Comparison of ENCODE assay signal across 9 mouse cellular contexts in the genomic region with DNA sequence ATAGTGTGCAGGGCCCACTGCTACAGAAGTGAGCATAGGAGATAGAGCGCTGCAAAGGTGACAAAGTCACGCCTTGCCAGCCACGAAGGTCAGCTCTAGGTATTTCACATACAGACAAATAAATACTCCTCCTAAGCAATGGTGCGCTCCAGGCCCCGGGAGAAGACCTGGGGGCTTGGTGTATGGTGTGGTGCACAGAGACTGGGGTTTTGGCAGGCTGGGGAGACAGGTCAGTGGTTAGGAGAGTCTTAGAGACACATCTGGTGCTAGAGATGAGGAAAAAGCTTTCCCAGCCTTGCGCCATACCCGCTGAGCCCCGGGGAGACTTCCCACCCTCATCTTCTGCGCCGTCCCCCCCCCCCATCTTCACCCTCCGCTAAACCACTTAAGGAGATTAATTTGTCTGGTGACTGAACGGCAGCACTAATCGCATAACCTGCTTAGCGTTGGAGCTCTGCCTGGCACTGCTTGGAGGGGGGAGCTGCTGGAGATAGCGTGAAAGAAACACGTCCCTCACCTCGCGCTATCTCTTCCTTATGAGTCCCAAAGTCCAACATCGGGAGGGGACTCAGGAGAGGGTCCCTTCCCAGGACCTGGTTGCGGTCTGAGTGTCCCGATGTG. TPM values are rescaled to one million over a fixed set of nuclear protein-coding genes. Genes with fewer than 3 reads are reported as not detected.
DNase-seq lines count a peak whose midpoint lies in the region; ATAC-seq lines count a peak whose summit lies in the region.
"Had no signal": no experiment of that assay in that cellular context is flagged by ENCODE, and none has a peak within 500 bp of the region (broad histone marks: within the 10 kb centered on the region; RNA-seq: fewer than 3 reads in every experiment).

No protein-coding gene starts in this region.

- H3K27me3 ChIP-seq in heart, embryonic 10.5 days (ENCODE audit: insufficient read depth, poor library complexity, severe bottlenecking), result peaks cover 5% of the 10 kb centered on the region; the same call in 1 of the 2 replicates
- peaks cover 18% of the 10 kb centered on the region for H3K27me3 ChIP-seq in embryonic facial prominence, embryonic 10.5 days (replicated peaks; ENCODE audit: low read depth, poor library complexity, severe bottlenecking)
- H3K27me3 ChIP-seq in hindbrain, embryonic 10.5 days (ENCODE audit: insufficient read depth, poor library complexity, severe bottlenecking), result peaks cover 11% of the 10 kb centered on the region
- no peaks in the 10 kb centered on the region for H3K27me3 ChIP-seq in midbrain, embryonic 15.5 days (replicated peaks)

- H3K36me3 ChIP-seq in heart, embryonic 10.5 days, result peaks cover 6% of the 10 kb centered on the region
- peaks cover 34% of the 10 kb centered on the region for H3K36me3 ChIP-seq in embryonic facial prominence, embryonic 10.5 days (replicated peaks)
- H3K36me3 ChIP-seq in hindbrain, embryonic 10.5 days, result peaks cover 44% of the 10 kb centered on the region
- no peaks in the 10 kb centered on the region for H3K36me3 ChIP-seq in midbrain, embryonic 15.5 days (replicated peaks)

- peak overlapping the region; percentile 32; the same call in 1 of the 2 replicates for H3K27ac ChIP-seq in heart, embryonic 10.5 days
- H3K27ac ChIP-seq in embryonic facial prominence, embryonic 10.5 days (replicated peaks), result peak overlapping the region; percentile 30
- peak overlapping the region; percentile 66 for H3K27ac ChIP-seq in hindbrain, embryonic 10.5 days
- H3K27ac ChIP-seq in midbrain, embryonic 15.5 days, result peak overlapping the region; percentile 58
- H3K27ac ChIP-seq: liver, embryonic 12.5 days had no signal

- H3K4me1 ChIP-seq in heart, embryonic 10.5 days, result peaks cover 48% of the 10 kb centered on the region
- H3K4me1 ChIP-seq in embryonic facial prominence, embryonic 10.5 days, result peaks cover 53% of the 10 kb centered on the region
- peaks cover 50% of the 10 kb centered on the region for H3K4me1 ChIP-seq in hindbrain, embryonic 10.5 days (replicated peaks)
- peaks cover 33% of the 10 kb centered on the region for H3K4me1 ChIP-seq in midbrain, embryonic 15.5 days

- ATAC-seq in midbrain, embryonic 15.5 days (replicated peaks), result peak; percentile 76
- ATAC-seq: liver, embryonic 12.5 days had no signal

- DNase-seq in heart, embryonic 10.5 days (ENCODE audit: low spot score), result no peak
- no peak for DNase-seq in heart, postnatal 36 days
- peak; percentile 16 for DNase-seq in embryonic facial prominence, embryonic 10.5 days (ENCODE audit: low spot score)
- DNase-seq in hindbrain, embryonic 10.5 days (ENCODE audit: low spot score), result no peak
- no peak for DNase-seq in urinary bladder, postnatal 36 days (ENCODE audit: low spot score in 2 of 2)
- no peak for DNase-seq in lung, adult 18-20 months
- no peak for DNase-seq in kidney, postnatal 14 days

- intact Hi-C loops in heart, postnatal 36 days (cut with DNase I), result no loop called here

- H3K4me3 ChIP-seq in heart, embryonic 10.5 days, result peak overlapping the region; percentile 43; the same call in 1 of the 2 replicates
- no peak overlapping the region; the same call in 1 of the 2 replicates for H3K4me3 ChIP-seq in embryonic facial prominence, embryonic 10.5 days
- H3K4me3 ChIP-seq in hindbrain, embryonic 10.5 days, result no peak overlapping the region; the same call in 1 of the 2 replicates
- no peak overlapping the region for H3K4me3 ChIP-seq in midbrain, embryonic 15.5 days
- H3K4me3 ChIP-seq: liver, embryonic 12.5 days had no signal

- 21% methylated on average over 21 of the region's 21 CpGs for WGBS in heart, embryonic 10.5 days
- 33% methylated on average over 21 of the region's 21 CpGs for WGBS in embryonic facial prominence, embryonic 10.5 days
- WGBS in hindbrain, embryonic 10.5 days, result 44% methylated on average over 21 of the region's 21 CpGs
- 14% methylated on average over 21 of the region's 21 CpGs for WGBS in midbrain, embryonic 15.5 days

- no peaks in the 10 kb centered on the region for H3K9me3 ChIP-seq in heart, embryonic 10.5 days
- H3K9me3 ChIP-seq in embryonic facial prominence, embryonic 10.5 days, result no peaks in the 10 kb centered on the region
- no peaks in the 10 kb centered on the region for H3K9me3 ChIP-seq in hindbrain, embryonic 10.5 days
- no peaks in the 10 kb centered on the region for H3K9me3 ChIP-seq in midbrain, embryonic 15.5 days
- H3K9me3 ChIP-seq: liver, embryonic 12.5 days had no signal

- H3K9ac ChIP-seq in midbrain, embryonic 15.5 days, result no peak overlapping the region
- H3K9ac ChIP-seq: liver, embryonic 12.5 days had no signal

- peak overlapping the region; percentile 40 for H3K4me2 ChIP-seq in midbrain, embryonic 15.5 days
- H3K4me2 ChIP-seq: liver, embryonic 12.5 days had no signal

RNA-seq across cellular contexts. Expression of a gene that starts 39.4 kb away (rescaled TPM):
- polyA plus RNA-seq in heart, embryonic 10.5 days (2016; fragmentation: Nextera tagmentation; extraction: Ambion mirVana), result 92.6 and 106 TPM in 2 replicates
- 10 to 100 TPM; 34.8 to 34.9 TPM for total RNA-seq in heart, postnatal 36 days (2021)
- polyA plus RNA-seq in embryonic facial prominence, embryonic 10.5 days (2016; fragmentation: Nextera tagmentation; extraction: Ambion mirVana), result 110 and 115 TPM in 2 replicates
- polyA plus RNA-seq in hindbrain, embryonic 10.5 days (2016; fragmentation: Nextera tagmentation; extraction: Ambion mirVana), result 76.4 and 105 TPM in 2 replicates
- polyA plus RNA-seq in midbrain, embryonic 15.5 days (2015; fragmentation: Nextera tagmentation; extraction: Ambion mirVana), result 68.2 and 68.6 TPM in 2 replicates
